Mouse (Mus musculus): ENCODE measurements at regions not wholly inside any gene's neighbourhood (a gene's known extent, or its start where the extent isn't known, plus 50 kb on each side); places are given as distances from the start of the nearest gene placed in this dataset.

GRCm38 (mm10) chr1:142838663-142839062 lies 801.8 kb upstream of the B3galt2 start:
- intact Hi-C loops (cut with DNase I) = no loop called here
- no peak for DNase-seq (ENCODE audit: low spot score)

- intact Hi-C loops (cut with DNase I) = no loop called here
- no peak for DNase-seq (ENCODE audit: low spot score)
Observed at GRCm38 (mm10) chr1:142867024-142867700, 773.3 kb upstream of the B3galt2 start.

GRCm38 (mm10) chr1:142891842-142892241 lies 748.6 kb upstream of the B3galt2 start:
- intact Hi-C loops (cut with DNase I) = no loop called here

GRCm38 (mm10) chr1:142893156-142893555 lies 747.3 kb upstream of the B3galt2 start:
- intact Hi-C loops (cut with DNase I) = no loop called here
- no peak for DNase-seq (ENCODE audit: low spot score)

More at GRCm38 (mm10) chr1:142891842-142892241, 748.6 kb upstream of the B3galt2 start:
- DNase-seq (ENCODE audit: low spot score) = no peak

- intact Hi-C loops (cut with DNase I) = no loop called here
- no peak for DNase-seq (ENCODE audit: low spot score)
Observed at GRCm38 (mm10) chr1:142894145-142894544, 746.3 kb upstream of the B3galt2 start.

- intact Hi-C loops (cut with DNase I) = no loop called here
Observed at GRCm38 (mm10) chr1:142895081-142895480, 745.4 kb upstream of the B3galt2 start.

GRCm38 (mm10) chr1:142909907-142910306 lies 730.6 kb upstream of the B3galt2 start:
- intact Hi-C loops (cut with DNase I) = no loop called here

More at GRCm38 (mm10) chr1:142895081-142895480, 745.4 kb upstream of the B3galt2 start:
- no peak for DNase-seq (ENCODE audit: low spot score)

GRCm38 (mm10) chr1:142956686-142957085 lies 683.8 kb upstream of the B3galt2 start:
- intact Hi-C loops (cut with DNase I) = no loop called here
- DNase-seq (ENCODE audit: low spot score) = no peak

More at GRCm38 (mm10) chr1:142909907-142910306, 730.6 kb upstream of the B3galt2 start:
- DNase-seq (ENCODE audit: low spot score) = no peak

GRCm38 (mm10) chr1:142971475-142971874 lies 669.0 kb upstream of the B3galt2 start:
- DNase-seq (ENCODE audit: low spot score) = no peak
- intact Hi-C loops (cut with DNase I) = no loop called here

GRCm38 (mm10) chr1:142973387-142973786 lies 667.1 kb upstream of the B3galt2 start:
- intact Hi-C loops (cut with DNase I) = no loop called here
- DNase-seq (ENCODE audit: low spot score) = no peak

- no peak for DNase-seq (ENCODE audit: low spot score)
- intact Hi-C loops (cut with DNase I) = no loop called here
Observed at GRCm38 (mm10) chr1:142982994-142983393, 657.5 kb upstream of the B3galt2 start.

- no peak for DNase-seq (ENCODE audit: low spot score)
- intact Hi-C loops (cut with DNase I) = no loop called here
Observed at GRCm38 (mm10) chr1:142983641-142984040, 656.8 kb upstream of the B3galt2 start.

- DNase-seq (ENCODE audit: low spot score) = no peak
- intact Hi-C loops (cut with DNase I) = no loop called here
Observed at GRCm38 (mm10) chr1:142985516-142985915, 654.9 kb upstream of the B3galt2 start.

- intact Hi-C loops (cut with DNase I) = no loop called here
- DNase-seq (ENCODE audit: low spot score) = no peak
Observed at GRCm38 (mm10) chr1:143000216-143000615, 640.2 kb upstream of the B3galt2 start.

GRCm38 (mm10) chr1:143001112-143001511 lies 639.4 kb upstream of the B3galt2 start:
- DNase-seq (ENCODE audit: low spot score) = no peak
- intact Hi-C loops (cut with DNase I) = no loop called here

GRCm38 (mm10) chr1:143006045-143006444 lies 634.4 kb upstream of the B3galt2 start:
- DNase-seq (ENCODE audit: low spot score) = no peak
- intact Hi-C loops (cut with DNase I) = no loop called here

GRCm38 (mm10) chr1:143019982-143020381 lies 620.5 kb upstream of the B3galt2 start:
- DNase-seq (ENCODE audit: low spot score) = no peak
- intact Hi-C loops (cut with DNase I) = no loop called here

- DNase-seq (ENCODE audit: low spot score) = no peak
- intact Hi-C loops (cut with DNase I) = no loop called here
Observed at GRCm38 (mm10) chr1:143053161-143053560, 587.3 kb upstream of the B3galt2 start.

- intact Hi-C loops (cut with DNase I) = no loop called here
- no peak for DNase-seq (ENCODE audit: low spot score)
Observed at GRCm38 (mm10) chr1:143053599-143053998, 586.9 kb upstream of the B3galt2 start.

GRCm38 (mm10) chr1:143054451-143055024 lies 585.9 kb upstream of the B3galt2 start:
- DNase-seq (ENCODE audit: low spot score) = no peak
- intact Hi-C loops (cut with DNase I) = no loop called here

GRCm38 (mm10) chr1:143060698-143061576 lies 579.5 kb upstream of the B3galt2 start:
- no peak for DNase-seq (ENCODE audit: low spot score)
- intact Hi-C loops (cut with DNase I) = no loop called here

Measured in heart, postnatal 25 days (tissue).